Mouse (Mus musculus): ENCODE measurements at regions not wholly inside any gene's neighbourhood (a gene's known extent, or its start where the extent isn't known, plus 50 kb on each side); places are given as distances from the start of the nearest gene placed in this dataset.

DNA sequence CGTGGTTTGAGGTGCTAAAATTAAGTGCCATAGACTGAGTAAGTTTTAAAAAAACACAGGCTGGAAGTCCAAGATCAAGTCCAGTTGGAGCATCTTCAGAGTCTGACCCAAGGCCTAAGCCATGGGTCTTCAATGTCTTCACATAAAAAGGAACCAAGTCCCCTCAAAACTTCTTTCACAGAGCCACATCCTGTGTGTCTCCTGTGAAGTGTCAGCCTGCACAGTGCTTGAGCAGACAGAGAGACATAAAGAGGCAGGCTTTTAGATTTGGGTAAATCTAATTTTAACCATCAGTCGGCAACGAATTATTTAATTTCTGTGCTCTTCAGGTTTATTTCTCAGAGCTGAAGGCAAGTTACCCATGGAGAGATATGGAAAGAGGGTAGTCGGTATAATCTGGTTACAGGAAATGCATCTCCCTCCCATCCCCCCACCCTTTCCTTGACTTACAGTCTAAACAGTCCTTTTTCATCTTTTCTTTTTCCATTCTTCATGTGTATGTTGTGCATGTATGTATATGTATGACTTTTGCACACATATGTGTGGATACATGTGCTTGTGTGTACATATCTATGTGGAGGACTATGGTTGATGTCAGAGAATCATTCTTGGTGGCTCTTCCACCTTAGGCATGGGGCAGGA, 75.1 kb upstream of the Cxcr4 start:
- 66% methylated on average over 4 of the region's 4 CpGs for WGBS
- Histone ChIP-seq H3K27ac (ENCODE audit: low read length) (no peak overlapping the region), H3K27me3 (ENCODE audit: control insufficient read depth, insufficient read depth, low read length) (no peaks in the 10 kb centered on the region), H3K4me1 (ENCODE audit: control insufficient read depth, insufficient read depth, low read length) (no peaks in the 10 kb centered on the region), H3K36me3 (ENCODE audit: control insufficient read depth, insufficient read depth) (no peaks in the 10 kb centered on the region), H3K9ac (ENCODE audit: low read length) (no peak overlapping the region), H3K9me3 (replicated peaks; ENCODE audit: control insufficient read depth, low read length) (0 out of 2 replicates have a peak, but pooled peaks cover 3% of the 10 kb centered on the region), H3K4me2 (ENCODE audit: low read depth, low read length) (no peak overlapping the region), H3K4me3 (ENCODE audit: low read length) (no peak overlapping the region)
- no peak for ATAC-seq (replicated peaks; ENCODE audit: extremely low read depth, insufficient read depth, low FRiP score)

DNA sequence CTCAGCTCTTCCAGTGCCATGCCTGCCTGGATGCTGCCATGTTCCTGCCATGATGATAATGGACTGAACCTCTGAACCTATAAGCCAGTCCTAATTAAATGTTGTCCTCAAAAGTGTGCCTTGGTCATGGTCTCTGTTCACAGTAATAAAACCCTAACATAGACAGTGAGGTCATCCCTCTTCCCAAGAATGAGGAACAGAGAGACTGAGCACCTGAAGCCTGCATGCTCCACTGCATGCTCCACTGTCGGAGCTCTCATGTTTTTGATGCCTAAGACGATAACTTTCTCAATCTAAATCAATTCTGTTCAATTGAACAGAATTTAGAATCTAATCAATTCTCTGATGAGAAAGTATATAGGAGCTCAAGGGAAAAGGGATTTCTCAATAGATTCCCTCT, 71.1 kb upstream of the Cxcr4 start:
- Histone ChIP-seq H3K4me2 (ENCODE audit: low read depth, low read length) (no peak overlapping the region), H3K9me3 (replicated peaks; ENCODE audit: control insufficient read depth, low read length) (0 out of 2 replicates have a peak, but pooled peaks cover 3% of the 10 kb centered on the region)
- 89% methylated on average over 2 of the region's 2 CpGs for WGBS

DNA sequence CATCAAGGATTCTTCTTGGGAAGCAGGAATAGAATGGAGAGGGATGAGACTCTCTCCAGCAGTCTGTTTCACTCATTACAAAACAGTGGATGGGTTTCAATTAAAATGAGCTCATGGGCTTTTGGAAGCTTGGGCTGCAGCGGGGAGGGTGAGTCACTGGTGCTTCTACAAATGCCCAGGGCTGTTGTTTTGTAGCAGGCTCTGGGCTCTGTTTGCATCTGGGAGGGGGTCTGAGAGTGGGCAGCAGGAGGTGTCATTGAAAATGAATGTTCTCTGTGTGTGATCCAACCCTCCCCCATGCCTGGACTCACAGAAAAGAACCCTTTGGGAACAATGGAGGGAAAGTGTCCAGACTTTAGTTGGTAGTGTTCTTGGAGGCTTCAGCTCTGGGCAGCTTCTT, 67.8 kb upstream of the Cxcr4 start:
- Histone ChIP-seq H3K9ac (ENCODE audit: low read length) (no peak overlapping the region), H3K36me3 (ENCODE audit: control insufficient read depth, insufficient read depth) (no peaks in the 10 kb centered on the region), H3K9me3 (replicated peaks; ENCODE audit: control insufficient read depth, low read length) (no peaks in the 10 kb centered on the region), H3K27ac (ENCODE audit: low read length) (no peak overlapping the region), H3K4me2 (ENCODE audit: low read depth, low read length) (no peak overlapping the region), H3K4me3 (ENCODE audit: low read length) (no peak overlapping the region), H3K27me3 (ENCODE audit: control insufficient read depth, insufficient read depth, low read length) (no peaks in the 10 kb centered on the region), H3K4me1 (ENCODE audit: control insufficient read depth, insufficient read depth, low read length) (no peaks in the 10 kb centered on the region)
- 50% methylated on average over 1 of the region's 1 CpGs for WGBS
- ATAC-seq (replicated peaks; ENCODE audit: extremely low read depth, insufficient read depth, low FRiP score) = no peak

More for the DNA sequence above, 71.1 kb upstream of the Cxcr4 start:
- H3K4me3 ChIP-seq (ENCODE audit: low read length) = no peak overlapping the region
- no peak overlapping the region for H3K27ac ChIP-seq (ENCODE audit: low read length)
- no peak overlapping the region for H3K9ac ChIP-seq (ENCODE audit: low read length)
- no peaks in the 10 kb centered on the region for H3K27me3 ChIP-seq (ENCODE audit: control insufficient read depth, insufficient read depth, low read length)
- ATAC-seq (replicated peaks; ENCODE audit: extremely low read depth, insufficient read depth, low FRiP score) = no peak
- H3K4me1 ChIP-seq (ENCODE audit: control insufficient read depth, insufficient read depth, low read length) = no peaks in the 10 kb centered on the region
- no peaks in the 10 kb centered on the region for H3K36me3 ChIP-seq (ENCODE audit: control insufficient read depth, insufficient read depth)

- Histone ChIP-seq H3K4me2 (ENCODE audit: low read depth, low read length) (no peak overlapping the region), H3K36me3 (ENCODE audit: control insufficient read depth, insufficient read depth) (no peaks in the 10 kb centered on the region), H3K9ac (ENCODE audit: low read length) (no peak overlapping the region), H3K4me1 (ENCODE audit: control insufficient read depth, insufficient read depth, low read length) (no peaks in the 10 kb centered on the region), H3K9me3 (replicated peaks; ENCODE audit: control insufficient read depth, low read length) (no peaks in the 10 kb centered on the region), H3K27me3 (ENCODE audit: control insufficient read depth, insufficient read depth, low read length) (no peaks in the 10 kb centered on the region), H3K27ac (ENCODE audit: low read length) (no peak overlapping the region), H3K4me3 (ENCODE audit: low read length) (no peak overlapping the region)
- WGBS = 24% methylated on average over 2 of the region's 2 CpGs
- no peak for ATAC-seq (replicated peaks; ENCODE audit: extremely low read depth, insufficient read depth, low FRiP score)
Observed at GRCm38 (mm10) chr1:128658802-128659201, 66.7 kb upstream of the Cxcr4 start.

GRCm38 (mm10) chr1:128654099-128654862, 62.2 kb upstream of the Cxcr4 start:
- Histone ChIP-seq H3K4me3 (ENCODE audit: low read length) (no peak overlapping the region), H3K9me3 (replicated peaks; ENCODE audit: control insufficient read depth, low read length) (no peaks in the 10 kb centered on the region), H3K27ac (ENCODE audit: low read length) (no peak overlapping the region), H3K36me3 (ENCODE audit: control insufficient read depth, insufficient read depth) (no peaks in the 10 kb centered on the region), H3K27me3 (ENCODE audit: control insufficient read depth, insufficient read depth, low read length) (no peaks in the 10 kb centered on the region), H3K9ac (ENCODE audit: low read length) (no peak overlapping the region), H3K4me2 (ENCODE audit: low read depth, low read length) (no peak overlapping the region), H3K4me1 (ENCODE audit: control insufficient read depth, insufficient read depth, low read length) (no peaks in the 10 kb centered on the region)
- ATAC-seq (replicated peaks; ENCODE audit: extremely low read depth, insufficient read depth, low FRiP score) = no peak
- 48% methylated on average over 5 of the region's 5 CpGs for WGBS

DNA sequence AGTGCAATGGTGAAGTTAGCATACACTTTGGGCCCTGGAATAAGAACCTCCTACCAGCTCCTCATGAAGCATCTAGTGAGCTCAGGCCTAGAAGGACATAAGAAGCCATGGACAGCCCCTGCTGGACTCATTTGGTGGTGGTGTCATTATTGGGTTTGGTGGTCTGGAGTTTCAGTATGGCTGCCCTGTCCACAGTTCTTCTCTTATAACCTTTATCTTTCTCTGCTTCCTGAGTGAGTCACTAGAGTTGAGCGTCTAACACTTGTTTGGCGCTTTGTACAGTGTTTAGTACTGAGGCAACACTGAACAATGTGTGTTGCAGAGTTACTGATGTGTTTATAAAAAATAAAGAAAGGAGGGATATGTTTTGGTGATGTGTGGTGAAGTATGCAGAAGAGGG, 58.5 kb upstream of the Cxcr4 start:
- WGBS = 72% methylated on average over 2 of the region's 2 CpGs
- H3K4me1 ChIP-seq (ENCODE audit: control insufficient read depth, insufficient read depth, low read length) = no peaks in the 10 kb centered on the region
- ATAC-seq (replicated peaks; ENCODE audit: extremely low read depth, insufficient read depth, low FRiP score) = no peak

GRCm38 (mm10) chr1:128649490-128650178, 57.5 kb upstream of the Cxcr4 start:
- no peak overlapping the region for H3K4me2 ChIP-seq (ENCODE audit: low read depth, low read length)
- no peak overlapping the region for H3K9ac ChIP-seq (ENCODE audit: low read length)
- H3K27ac ChIP-seq (ENCODE audit: low read length) = no peak overlapping the region; the same call in 1 of the 2 replicates
- no peaks in the 10 kb centered on the region for H3K4me1 ChIP-seq (ENCODE audit: control insufficient read depth, insufficient read depth, low read length)
- no peaks in the 10 kb centered on the region for H3K27me3 ChIP-seq (ENCODE audit: control insufficient read depth, insufficient read depth, low read length)
- no peaks in the 10 kb centered on the region for H3K36me3 ChIP-seq (ENCODE audit: control insufficient read depth, insufficient read depth)
- H3K4me3 ChIP-seq (ENCODE audit: low read length) = no peak overlapping the region
- WGBS = 48% methylated on average over 13 of the region's 13 CpGs
- no peaks in the 10 kb centered on the region for H3K9me3 ChIP-seq (replicated peaks; ENCODE audit: control insufficient read depth, low read length)
- ATAC-seq (replicated peaks; ENCODE audit: extremely low read depth, insufficient read depth, low FRiP score) = no peak

More for the DNA sequence above, 58.5 kb upstream of the Cxcr4 start:
- no peaks in the 10 kb centered on the region for H3K36me3 ChIP-seq (ENCODE audit: control insufficient read depth, insufficient read depth)
- no peak overlapping the region for H3K27ac ChIP-seq (ENCODE audit: low read length)
- H3K27me3 ChIP-seq (ENCODE audit: control insufficient read depth, insufficient read depth, low read length) = no peaks in the 10 kb centered on the region
- H3K9ac ChIP-seq (ENCODE audit: low read length) = no peak overlapping the region
- no peak overlapping the region for H3K4me3 ChIP-seq (ENCODE audit: low read length)
- no peak overlapping the region for H3K4me2 ChIP-seq (ENCODE audit: low read depth, low read length)
- H3K9me3 ChIP-seq (replicated peaks; ENCODE audit: control insufficient read depth, low read length) = no peaks in the 10 kb centered on the region

DNA sequence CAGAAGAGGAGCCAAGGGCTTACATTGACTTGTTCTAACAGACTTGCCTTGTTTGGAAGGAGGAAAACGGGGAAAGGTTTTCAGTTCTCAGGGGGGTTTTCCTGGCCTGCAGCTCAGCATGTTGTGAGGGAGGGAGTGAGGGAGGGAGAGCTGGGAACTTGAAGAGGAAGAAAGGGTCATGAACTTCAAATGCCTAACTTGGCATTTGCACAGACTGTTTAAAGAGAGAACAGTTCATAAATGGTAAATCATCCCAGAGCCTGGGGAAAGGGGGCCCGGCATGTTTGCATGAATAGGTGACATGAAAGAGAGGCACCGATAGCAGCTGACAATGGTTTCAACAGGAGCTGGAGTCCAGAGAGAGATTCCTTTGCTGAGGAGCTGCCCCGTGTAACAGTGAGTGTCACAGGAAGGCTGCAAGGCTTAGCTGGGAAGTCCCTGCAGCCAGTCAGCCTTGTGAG, 51.3 kb upstream of the Cxcr4 start:
- Histone ChIP-seq H3K36me3 (ENCODE audit: control insufficient read depth, insufficient read depth) (no peaks in the 10 kb centered on the region), H3K4me1 (ENCODE audit: control insufficient read depth, insufficient read depth, low read length) (peaks cover 9% of the 10 kb centered on the region), H3K4me3 (ENCODE audit: low read length) (no peak overlapping the region), H3K27me3 (ENCODE audit: control insufficient read depth, insufficient read depth, low read length) (no peaks in the 10 kb centered on the region), H3K9ac (ENCODE audit: low read length) (no peak overlapping the region), H3K27ac (ENCODE audit: low read length) (no peak overlapping the region), H3K4me2 (ENCODE audit: low read depth, low read length) (no peak overlapping the region), H3K9me3 (replicated peaks; ENCODE audit: control insufficient read depth, low read length) (no peaks in the 10 kb centered on the region)
- no peak for ATAC-seq (replicated peaks; ENCODE audit: extremely low read depth, insufficient read depth, low FRiP score)
- 14% methylated on average over 4 of the region's 4 CpGs for WGBS

GRCm38 (mm10) chr1:128642212-128642611, 50.1 kb upstream of the Cxcr4 start:
- no peak overlapping the region for H3K9ac ChIP-seq (ENCODE audit: low read length)
- no peaks in the 10 kb centered on the region for H3K36me3 ChIP-seq (ENCODE audit: control insufficient read depth, insufficient read depth)
- no peaks in the 10 kb centered on the region for H3K27me3 ChIP-seq (ENCODE audit: control insufficient read depth, insufficient read depth, low read length)
- H3K27ac ChIP-seq (ENCODE audit: low read length) = no peak overlapping the region
- no peak overlapping the region for H3K4me3 ChIP-seq (ENCODE audit: low read length)
- no peak overlapping the region for H3K4me2 ChIP-seq (ENCODE audit: low read depth, low read length)
- H3K9me3 ChIP-seq (replicated peaks; ENCODE audit: control insufficient read depth, low read length) = no peaks in the 10 kb centered on the region
- no peak for ATAC-seq (replicated peaks; ENCODE audit: extremely low read depth, insufficient read depth, low FRiP score)
- WGBS = 80% methylated on average over 2 of the region's 2 CpGs
- H3K4me1 ChIP-seq (ENCODE audit: control insufficient read depth, insufficient read depth, low read length) = peaks cover 9% of the 10 kb centered on the region
